Mouse (Mus musculus) small intestine, adult 2 months (tissue): ENCODE data around the gene Tmem150a. TPM values are rescaled to one million over a fixed set of nuclear protein-coding genes. Genes with fewer than 3 reads are reported as not detected.

ENCODE experiments used
- H3K27ac ChIP-seq: fragments of 200-500 bp; 2 replicates; pipeline ENCODE4 v1.5.1; 2012; ENCODE audit warnings: low read depth, low read length, control low read depth, inconsistent platforms; ENCODE audit not compliant: insufficient read depth
- H3K27me3 ChIP-seq: fragments of 200-500 bp; 2 replicates; pipeline ENCODE4 v1.6.1; 2012; ENCODE audit warnings: mild to moderate bottlenecking, moderate library complexity, low read length, inconsistent platforms; ENCODE audit not compliant: control insufficient read depth, insufficient read depth
- H3K36me3 ChIP-seq: fragments of 200-500 bp; 2 replicates; pipeline ENCODE4 v1.6.1; 2012; ENCODE audit warnings: mild to moderate bottlenecking, low read length, control low read depth, inconsistent platforms; ENCODE audit not compliant: control insufficient read depth, insufficient read depth
- H3K4me1 ChIP-seq: fragments of 200-500 bp; 2 replicates; pipeline ENCODE4 v1.6.1; 2012; ENCODE audit warnings: low read length, inconsistent platforms, mixed read lengths; ENCODE audit not compliant: control insufficient read depth, insufficient read depth, insufficient read length
- H3K4me3 ChIP-seq: fragments of 200-500 bp; 2 replicates; pipeline ENCODE4 v1.5.1; 2012; ENCODE audit warnings: low read depth, mild to moderate bottlenecking, control low read depth, inconsistent platforms, low read length, moderate library complexity
- CTCF ChIP-seq: fragments of 200-500 bp; IDR thresholded peaks from 2 replicates; pipeline ENCODE4 v1.5.1; 2012; ENCODE audit warnings: low read depth, mild to moderate bottlenecking, control low read depth, inconsistent platforms, low read length, moderate library complexity, mixed read lengths; ENCODE audit not compliant: insufficient replicate concordance, insufficient read length; ENCODE audit errors: extremely low read depth
- POLR2A ChIP-seq: fragments of 200-500 bp; IDR thresholded peaks from 2 replicates; pipeline ENCODE4 v1.6.1; 2012; ENCODE audit warnings: low read depth, mild to moderate bottlenecking, control low read depth, inconsistent platforms, low read length, moderate library complexity
- WGBS: fragments of 180-500 bp; shearing (Covaris S2); methylation state at CpG from one replicate; pipeline ENCODE4 v1.1.7; 2018; 5-methylcytosine and 5-hydroxymethylcytosine counted together
- polyA plus RNA-seq: library from polyadenylated mRNA; depleted of rRNA; stranded (reverse); fragments of >200 nt; gene quantifications from 2 replicates; pipeline ENCODE4 v1.2.3, GENCODE M21; 2012; rRNA removed

Tmem150a gene
- polyA plus RNA-seq, 1 experiment = 31.8 TPM

- no peak overlapping the region for H3K4me3 ChIP-seq
- H3K27me3 ChIP-seq = no peaks in the 10 kb centered on the region
- no peak for TF ChIP-seq CTCF
- no peak for TF ChIP-seq POLR2A
- no peak overlapping the region for H3K27ac ChIP-seq
- no peaks in the 10 kb centered on the region for H3K4me1 ChIP-seq
- H3K36me3 ChIP-seq = no peaks in the 10 kb centered on the region
- 83% methylated on average over 7 of the region's 7 CpGs for WGBS
These were observed 50.1 kb downstream of the Tmem150a start for GRCm38 (mm10) chr6:72405356-72405755.

GRCm38 (mm10) chr6:72407119-72407518 lies 51.9 kb downstream of the Tmem150a start:
- no peaks in the 10 kb centered on the region for H3K36me3 ChIP-seq
- no peaks in the 10 kb centered on the region for H3K4me1 ChIP-seq
- peak; percentile 95 for TF ChIP-seq CTCF
- TF ChIP-seq POLR2A = no peak
- H3K4me3 ChIP-seq = no peak overlapping the region
- H3K27ac ChIP-seq = no peak overlapping the region
- WGBS = 6% methylated on average over 5 of the region's 5 CpGs
- H3K27me3 ChIP-seq = no peaks in the 10 kb centered on the region

Other genes starting within 250 kb of the Tmem150a start
- gene Atoh8, start 119.9 kb upstream of the Tmem150a start, polyA plus RNA-seq = 4.9 and 9.1 TPM in 2 replicates
- gene Sftpb, start 50.8 kb upstream of the Tmem150a start, polyA plus RNA-seq = 0.36 and 0.71 TPM in 2 replicates
- 5.5 and 6.8 TPM in 2 replicates for gene Usp39, start 10.3 kb upstream of the Tmem150a start, polyA plus RNA-seq
- gene 0610030E20Rik, start 8.1 kb upstream of the Tmem150a start, polyA plus RNA-seq = 6.5 and 12.7 TPM in 2 replicates
- 59.5 and 97.6 TPM in 2 replicates for gene Rnf181, start 11.5 kb downstream of the Tmem150a start, polyA plus RNA-seq
- gene Vamp5, start 25.0 kb downstream of the Tmem150a start, polyA plus RNA-seq = 14.8 and 19.8 TPM in 2 replicates
- 124 and 243 TPM in 2 replicates for gene Vamp8, start 35.3 kb downstream of the Tmem150a start, polyA plus RNA-seq
- 5.6 and 6.1 TPM in 2 replicates for gene Ggcx, start 58.9 kb downstream of the Tmem150a start, polyA plus RNA-seq
- 19.5 and 20.1 TPM in 2 replicates for gene Mat2a, start 84.1 kb downstream of the Tmem150a start, polyA plus RNA-seq
- 9.9 and 22.2 TPM in 2 replicates for gene Sh2d6, start 166.3 kb downstream of the Tmem150a start, polyA plus RNA-seq
- gene Capg, start 188.9 kb downstream of the Tmem150a start, polyA plus RNA-seq = 17.5 and 53.4 TPM in 2 replicates
- gene Elmod3, start 243.0 kb downstream of the Tmem150a start, polyA plus RNA-seq = 13.3 and 22.3 TPM in 2 replicates
- 51.6 and 70.7 TPM in 2 replicates for gene Retsat, start 243.0 kb downstream of the Tmem150a start, polyA plus RNA-seq